Mouse (Mus musculus) G1E (cell line): ENCODE data around the gene Cntnap5a.

ENCODE experiments used
- CTCF ChIP-seq: IDR thresholded peaks from 2 replicates; pipeline ENCODE4 v1.5.1; 2012; ENCODE audit warnings: low read depth, low read length, inconsistent platforms, mixed read lengths
- GATA1 ChIP-seq: IDR thresholded peaks from 2 replicates; pipeline ENCODE4 v1.6.1; 2012; ENCODE audit warnings: borderline replicate concordance, low read length, inconsistent platforms, mixed read lengths
- GATA2 ChIP-seq: IDR thresholded peaks from 2 replicates; pipeline ENCODE4 v1.6.1; 2012; ENCODE audit warnings: low read depth, low read length, inconsistent platforms, borderline replicate concordance
- TAL1 ChIP-seq: conservative IDR thresholded peaks from 2 replicates; pipeline ENCODE4 v1.6.1; 2012; ENCODE audit warnings: low read depth, low read length, inconsistent platforms, mixed read lengths

GRCm38 (mm10) chr1:116306555-116306954 is 622.0 kb downstream of the Cntnap5a start:
- TF ChIP-seq TAL1 = no peak
- TF ChIP-seq GATA2 = no peak
- no peak for TF ChIP-seq CTCF
- TF ChIP-seq GATA1 = no peak
